Mouse (Mus musculus) midbrain, embryonic 13.5 days (tissue): Measurements from ENCODE around the gene Cacna1f. TPM values are rescaled to one million over a fixed set of nuclear protein-coding genes. Genes with fewer than 3 reads are reported as not detected.

Experiments
- ATAC-seq: fragments of 200-750 bp; cut with Nextera tagmentation; 2 replicates; pipeline ENCODE4 v1.8.0; 2017; ENCODE audit warnings: mild to moderate bottlenecking, moderate TSS enrichment, moderate library complexity
- H3K27ac ChIP-seq: fragments of 300-500 bp; sonication (generic); 2 replicates; pipeline ENCODE4 v1.5.1; 2015; ENCODE audit warnings: inconsistent platforms, mild to moderate bottlenecking, moderate library complexity
- H3K27me3 ChIP-seq: fragments of 300-500 bp; sonication (generic); 2 replicates; pipeline ENCODE4 v1.6.1; 2015; ENCODE audit warnings: mild to moderate bottlenecking, inconsistent platforms
- H3K36me3 ChIP-seq: fragments of 300-500 bp; sonication (generic); 2 replicates; pipeline ENCODE4 v1.6.1; 2015; ENCODE audit warnings: mild to moderate bottlenecking, inconsistent platforms
- H3K4me1 ChIP-seq: fragments of 300-500 bp; sonication (generic); replicated peaks from 2 replicates; pipeline ENCODE4 v1.6.1; 2015; ENCODE audit warnings: inconsistent platforms
- H3K4me2 ChIP-seq: fragments of 300-500 bp; sonication (generic); replicated peaks from 2 replicates; pipeline ENCODE4 v1.6.1; 2015; ENCODE audit warnings: moderate library complexity, mild to moderate bottlenecking, inconsistent platforms
- H3K4me3 ChIP-seq: fragments of 300-500 bp; sonication (generic); replicated peaks from 2 replicates; pipeline ENCODE4 v1.5.1; 2015; ENCODE audit warnings: mild to moderate bottlenecking, inconsistent platforms
- H3K9ac ChIP-seq: fragments of 300-500 bp; sonication (generic); replicated peaks from 2 replicates; pipeline ENCODE4 v1.6.1; 2015; ENCODE audit warnings: mild to moderate bottlenecking, inconsistent platforms
- H3K9me3 ChIP-seq: fragments of 300-500 bp; sonication (generic); 2 replicates; pipeline ENCODE4 v1.6.1; 2016; ENCODE audit warnings: mild to moderate bottlenecking, inconsistent platforms
- WGBS: fragments of 180-500 bp; shearing (Covaris S2); methylation state at CpG from one replicate; pipeline ENCODE4 v1.1.7; 2015; 5-methylcytosine and 5-hydroxymethylcytosine counted together
- polyA plus RNA-seq: library from polyadenylated mRNA; unstranded; fragments of >200 nt; fragmentation: Nextera tagmentation; extraction: Ambion mirVana; gene quantifications from 2 replicates; pipeline ENCODE4 v1.2.1, GENCODE M21; 2015

The Cacna1f gene
- polyA plus RNA-seq, 1 experiment from 2014 or later: 0.17 TPM

DNA sequence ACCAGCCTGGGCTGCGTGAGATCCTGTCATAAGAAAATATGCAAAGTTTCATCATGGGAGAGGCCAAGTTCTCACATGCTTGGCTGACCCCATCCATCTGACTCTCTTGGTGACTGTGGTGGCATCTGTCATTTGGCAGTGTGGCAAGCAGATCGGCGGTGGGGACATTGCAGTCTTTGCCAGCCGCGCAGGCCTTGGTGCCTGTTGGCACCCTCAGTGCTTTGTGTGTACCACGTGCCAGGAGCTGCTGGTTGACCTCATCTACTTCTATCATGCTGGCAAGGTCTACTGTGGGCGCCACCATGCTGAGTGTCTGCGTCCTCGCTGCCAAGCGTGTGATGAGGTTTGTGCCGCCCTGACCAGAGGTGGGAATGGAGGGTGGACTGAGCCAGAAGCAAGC, 57.9 kb downstream of the Cacna1f start:
- no peak for ATAC-seq
- no peak overlapping the region for H3K4me3 ChIP-seq
- H3K9me3 ChIP-seq: no peaks in the 10 kb centered on the region
- WGBS: 87% methylated on average over 11 of the region's 11 CpGs
- no peaks in the 10 kb centered on the region for H3K36me3 ChIP-seq
- no peak overlapping the region for H3K27ac ChIP-seq
- no peaks in the 10 kb centered on the region for H3K27me3 ChIP-seq
- no peak overlapping the region for H3K4me2 ChIP-seq
- H3K4me1 ChIP-seq: no peaks in the 10 kb centered on the region
- no peak overlapping the region for H3K9ac ChIP-seq

DNA sequence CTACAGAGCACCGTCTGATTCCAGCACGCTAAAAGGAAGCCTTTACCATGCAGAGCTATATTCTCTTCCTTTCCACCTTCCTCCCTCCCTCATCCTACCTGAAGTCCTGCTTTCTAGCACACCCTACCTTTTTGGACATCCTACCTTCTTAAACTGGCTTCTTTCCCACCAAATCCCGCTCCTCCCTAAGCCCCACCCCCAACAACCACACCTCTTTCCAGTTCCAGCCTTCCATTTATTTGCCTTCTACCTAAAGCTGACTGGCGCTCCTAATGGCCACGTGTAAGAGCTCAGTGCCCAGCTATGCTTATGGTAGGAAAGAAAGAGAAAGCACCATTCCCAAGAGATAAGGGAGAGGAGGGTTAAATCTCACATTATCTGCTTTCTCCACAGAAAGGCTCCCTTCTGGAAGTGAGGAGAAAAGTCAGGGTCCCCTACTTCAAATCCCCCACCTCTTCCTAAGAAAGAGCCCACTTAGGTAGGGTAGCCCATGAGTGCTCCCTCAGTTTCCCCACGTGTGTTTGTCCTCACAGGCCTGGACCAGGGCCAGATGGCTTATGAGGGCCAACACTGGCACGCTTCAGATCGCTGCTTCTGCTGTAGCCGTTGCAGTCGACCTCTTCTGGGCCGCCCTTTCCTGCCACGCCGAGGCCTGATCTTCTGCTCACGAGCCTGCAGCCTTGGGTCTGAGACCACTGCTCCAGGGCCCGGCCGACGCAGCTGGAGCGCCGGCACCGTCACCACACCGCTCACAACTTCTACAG, 59.0 kb downstream of the Cacna1f start:
- no peaks in the 10 kb centered on the region for H3K9me3 ChIP-seq
- H3K9ac ChIP-seq: no peak overlapping the region
- H3K4me3 ChIP-seq: no peak overlapping the region
- H3K4me1 ChIP-seq: 0 out of 2 replicates have a peak, but pooled peaks cover 4% of the 10 kb centered on the region
- H3K27ac ChIP-seq: no peak overlapping the region
- no peaks in the 10 kb centered on the region for H3K27me3 ChIP-seq
- H3K36me3 ChIP-seq: no peaks in the 10 kb centered on the region
- no peak overlapping the region for H3K4me2 ChIP-seq
- ATAC-seq: no peak
- WGBS: 78% methylated on average over 21 of the region's 21 CpGs

DNA sequence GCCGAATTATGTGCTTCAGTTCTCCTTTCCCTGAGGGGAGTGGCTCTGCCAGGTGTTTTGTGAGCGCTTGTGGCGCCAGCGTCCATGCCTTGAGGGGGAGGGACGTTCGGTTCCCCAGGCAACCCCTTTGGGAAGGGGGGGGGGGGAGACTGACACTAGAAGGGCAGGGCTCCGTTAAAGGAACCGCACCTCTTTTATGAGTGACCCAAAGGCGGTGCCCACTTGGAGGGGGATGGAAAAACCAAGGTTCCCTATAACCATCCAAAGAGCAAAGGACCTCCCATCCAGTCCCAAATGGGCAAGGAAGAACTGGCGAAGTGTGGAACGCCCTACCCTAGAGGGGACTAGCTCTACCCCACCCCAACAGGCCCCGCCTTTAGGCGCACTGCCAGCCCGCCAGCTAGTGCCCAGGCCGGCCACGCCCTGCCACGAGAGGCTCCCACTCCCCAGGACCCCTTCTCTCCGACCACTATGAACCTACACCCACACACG, 63.6 kb downstream of the Cacna1f start:
- H3K4me2 ChIP-seq: peak overlapping the region; percentile 52
- ATAC-seq: peak; percentile 70
- H3K27me3 ChIP-seq: 0 out of 2 replicates have a peak, but pooled peaks cover 2% of the 10 kb centered on the region
- peak overlapping the region; percentile 46; the same call in 1 of the 2 replicates for H3K9ac ChIP-seq
- 0 out of 2 replicates have a peak, but pooled peaks cover 4% of the 10 kb centered on the region for H3K4me1 ChIP-seq
- H3K27ac ChIP-seq: no peak overlapping the region
- H3K4me3 ChIP-seq: peak overlapping the region; percentile 36
- WGBS: 31% methylated on average over 18 of the region's 19 CpGs
- H3K36me3 ChIP-seq: no peaks in the 10 kb centered on the region
- no peaks in the 10 kb centered on the region for H3K9me3 ChIP-seq

DNA sequence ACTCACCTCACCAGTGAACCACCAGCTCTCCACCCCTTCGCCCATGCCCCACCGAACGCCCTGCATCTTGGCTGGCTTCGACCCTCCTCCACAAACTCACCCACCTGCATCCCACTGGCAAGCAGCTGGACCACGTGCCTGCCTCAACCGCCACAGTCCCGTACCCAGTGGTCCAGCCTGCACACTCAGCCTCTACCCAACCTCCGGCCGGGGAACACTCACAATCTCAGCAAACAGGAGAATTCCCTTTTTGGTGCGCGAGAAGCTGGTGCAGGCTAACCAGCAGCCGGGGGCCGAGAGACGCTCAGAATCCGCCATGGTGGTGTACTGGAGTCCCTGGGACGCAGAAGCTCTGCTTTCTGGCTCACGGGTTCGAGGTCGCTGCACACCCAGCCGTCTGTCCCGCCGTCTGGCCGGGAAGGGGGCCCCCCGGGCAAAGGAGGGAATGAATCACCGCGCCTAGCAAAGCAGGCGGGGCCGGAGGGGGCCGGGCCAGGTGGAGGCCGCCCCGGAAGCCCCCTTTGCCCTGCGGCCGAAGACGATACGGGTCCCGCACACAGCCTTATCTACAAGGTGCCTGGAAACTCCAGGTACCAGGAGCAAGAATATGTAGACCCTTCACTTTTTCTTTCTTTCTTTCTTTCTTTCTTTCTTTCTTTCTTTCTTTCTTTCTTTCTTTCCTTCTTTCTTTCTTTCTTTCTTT, 64.2 kb downstream of the Cacna1f start, which contains the start of gene Plp2:
TSS of gene Plp2 (minus strand) at position 470 of the 703 bp plus-strand sequence.
- H3K4me1 ChIP-seq: 0 out of 2 replicates have a peak, but pooled peaks cover 4% of the 10 kb centered on the region
- H3K9ac ChIP-seq: peak within 1 kb of the TSS; percentile 46
- H3K4me3 ChIP-seq: peak within 1 kb of the TSS; percentile 36
- 24% methylated on average over 33 of the region's 36 CpGs for WGBS
- H3K36me3 ChIP-seq: no peaks in the 10 kb centered on the region
- H3K27me3 ChIP-seq: 0 out of 2 replicates have a peak, but pooled peaks cover 2% of the 10 kb centered on the region
- H3K27ac ChIP-seq: no peak within 1 kb of the TSS
- peak within 1 kb of the TSS; percentile 52 for H3K4me2 ChIP-seq
- no peaks in the 10 kb centered on the region for H3K9me3 ChIP-seq
- ATAC-seq: peak; percentile 64

DNA sequence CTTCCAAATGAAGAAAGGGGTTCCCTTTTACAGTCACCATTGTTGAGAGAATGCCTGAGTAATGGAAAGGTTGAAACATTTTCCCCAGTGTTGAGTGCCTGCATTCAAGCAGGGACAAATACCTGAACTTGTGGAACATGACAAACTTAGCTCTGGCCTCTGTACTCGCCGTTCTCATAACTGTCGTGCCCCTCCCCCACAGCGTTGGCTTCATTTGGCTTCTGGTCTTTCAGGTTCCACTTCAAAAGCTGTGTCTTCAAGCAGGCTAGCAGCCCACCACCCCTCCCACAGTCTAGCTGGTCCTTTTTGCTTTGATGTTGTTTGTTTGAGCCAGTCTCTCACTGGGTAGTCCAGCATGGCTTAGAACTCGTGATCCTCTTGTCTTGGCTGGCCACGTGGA, 65.9 kb downstream of the Cacna1f start:
- 0 out of 2 replicates have a peak, but pooled peaks cover 2% of the 10 kb centered on the region for H3K27me3 ChIP-seq
- H3K4me2 ChIP-seq: no peak overlapping the region
- no peak for ATAC-seq
- no peak overlapping the region for H3K9ac ChIP-seq
- 52% methylated on average over 6 of the region's 6 CpGs for WGBS
- 0 out of 2 replicates have a peak, but pooled peaks cover 4% of the 10 kb centered on the region for H3K4me1 ChIP-seq
- H3K9me3 ChIP-seq: no peaks in the 10 kb centered on the region
- no peak overlapping the region for H3K27ac ChIP-seq
- H3K4me3 ChIP-seq: no peak overlapping the region
- H3K36me3 ChIP-seq: no peaks in the 10 kb centered on the region

DNA sequence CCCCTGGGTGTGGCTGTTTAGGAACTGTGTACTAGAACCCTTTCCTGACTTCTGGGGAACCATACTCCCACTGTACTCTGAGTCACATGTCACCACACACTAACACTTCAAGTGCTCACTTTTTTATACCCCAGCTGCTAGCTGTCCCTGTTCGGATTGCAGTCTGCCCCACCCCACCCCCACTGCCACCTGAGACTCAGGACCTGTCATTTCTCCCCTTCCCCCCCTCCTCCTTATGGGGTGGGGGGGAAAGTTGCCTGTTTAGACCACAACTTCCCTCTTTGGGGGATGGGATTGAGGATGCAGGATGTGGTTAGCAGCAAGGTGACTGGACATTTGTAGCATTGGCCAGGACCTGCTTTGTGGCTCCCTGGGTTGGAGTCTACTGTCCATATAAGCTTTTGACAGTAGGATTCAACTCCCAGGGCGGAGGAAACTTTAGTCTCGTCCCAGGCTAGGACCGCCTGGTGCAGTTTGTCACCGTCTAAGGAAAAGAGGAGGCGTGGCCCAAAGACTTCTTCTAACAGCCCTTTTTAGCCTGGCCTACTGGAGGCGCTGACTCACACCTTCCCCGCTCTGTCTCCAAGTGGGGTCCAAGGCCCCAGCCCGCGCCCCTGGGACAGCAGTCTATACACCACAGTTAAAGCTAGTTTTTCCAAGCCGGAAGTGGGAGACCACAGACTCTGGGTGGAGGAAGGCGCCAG, 66.8 kb downstream of the Cacna1f start:
- H3K27me3 ChIP-seq: 0 out of 2 replicates have a peak, but pooled peaks cover 2% of the 10 kb centered on the region
- WGBS: 36% methylated on average over 12 of the region's 12 CpGs

DNA sequence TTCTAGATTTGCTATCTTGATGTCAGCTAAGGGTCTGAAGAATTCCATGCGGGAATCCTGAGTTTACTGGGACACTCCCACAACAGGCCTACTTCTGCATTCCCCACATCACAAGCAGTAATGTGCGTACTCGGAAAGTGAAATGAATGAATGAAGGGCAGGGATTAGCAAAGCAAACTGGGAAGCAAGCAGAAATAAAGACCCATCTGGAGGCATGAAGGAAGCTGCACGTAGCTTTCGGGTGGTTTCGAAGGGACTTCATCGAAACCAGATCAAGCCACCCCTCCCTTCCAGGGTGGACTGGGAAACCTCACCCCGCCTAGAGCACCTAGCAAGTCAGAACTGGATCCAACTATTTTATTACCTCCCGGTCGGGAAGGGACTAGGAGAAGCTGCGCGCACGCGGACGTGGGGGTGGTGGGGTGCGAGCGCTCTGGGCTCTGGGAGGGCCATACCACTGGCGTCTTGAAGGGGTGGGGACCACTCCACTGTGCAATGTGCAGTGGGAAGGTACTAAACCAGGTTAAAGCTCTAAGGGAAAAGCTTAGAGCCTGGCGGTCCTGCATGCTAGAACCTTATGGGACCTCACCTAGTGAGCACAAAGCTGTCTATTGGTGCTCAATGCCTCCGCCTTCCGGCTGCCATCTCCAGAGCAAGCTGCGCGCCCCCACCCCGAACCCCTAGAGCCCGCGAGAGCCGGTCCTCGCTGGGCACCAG, 67.6 kb downstream of the Cacna1f start:
- H3K4me1 ChIP-seq: 0 out of 2 replicates have a peak, but pooled peaks cover 4% of the 10 kb centered on the region
- H3K4me2 ChIP-seq: peak overlapping the region; percentile 43
- 39% methylated on average over 28 of the region's 28 CpGs for WGBS
- peak overlapping the region; percentile 19 for H3K4me3 ChIP-seq
- H3K27ac ChIP-seq: no peak overlapping the region
- no peaks in the 10 kb centered on the region for H3K9me3 ChIP-seq
- H3K36me3 ChIP-seq: no peaks in the 10 kb centered on the region
- ATAC-seq: peak; percentile 9; the same call in 1 of the 2 replicates
- H3K9ac ChIP-seq: no peak overlapping the region
- H3K27me3 ChIP-seq: 0 out of 2 replicates have a peak, but pooled peaks cover 2% of the 10 kb centered on the region

More for the DNA sequence above, 66.8 kb downstream of the Cacna1f start:
- no peak overlapping the region for H3K4me2 ChIP-seq
- H3K27ac ChIP-seq: no peak overlapping the region
- H3K4me1 ChIP-seq: 0 out of 2 replicates have a peak, but pooled peaks cover 4% of the 10 kb centered on the region
- H3K4me3 ChIP-seq: no peak overlapping the region
- ATAC-seq: no peak
- H3K9me3 ChIP-seq: no peaks in the 10 kb centered on the region
- no peaks in the 10 kb centered on the region for H3K36me3 ChIP-seq
- H3K9ac ChIP-seq: no peak overlapping the region

DNA sequence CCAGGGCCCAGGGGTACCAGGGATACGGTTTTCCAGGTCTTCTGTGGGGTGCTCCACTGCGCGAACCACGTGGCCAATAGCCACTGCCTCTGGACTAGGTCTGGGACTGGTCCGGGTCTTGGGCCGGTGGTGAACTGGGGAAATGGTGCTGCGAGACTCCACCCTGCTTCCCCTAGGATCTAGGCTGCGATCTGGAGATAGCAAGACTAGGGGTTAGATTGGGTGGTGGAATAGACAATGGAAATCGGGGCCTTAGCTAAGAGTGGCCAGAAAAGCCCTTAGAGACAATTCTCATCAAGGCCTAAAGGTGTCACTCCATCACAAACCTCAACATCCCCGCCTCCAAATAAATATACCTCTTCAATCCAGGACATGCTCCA, 68.1 kb downstream of the Cacna1f start:
- 43% methylated on average over 10 of the region's 10 CpGs for WGBS

DNA sequence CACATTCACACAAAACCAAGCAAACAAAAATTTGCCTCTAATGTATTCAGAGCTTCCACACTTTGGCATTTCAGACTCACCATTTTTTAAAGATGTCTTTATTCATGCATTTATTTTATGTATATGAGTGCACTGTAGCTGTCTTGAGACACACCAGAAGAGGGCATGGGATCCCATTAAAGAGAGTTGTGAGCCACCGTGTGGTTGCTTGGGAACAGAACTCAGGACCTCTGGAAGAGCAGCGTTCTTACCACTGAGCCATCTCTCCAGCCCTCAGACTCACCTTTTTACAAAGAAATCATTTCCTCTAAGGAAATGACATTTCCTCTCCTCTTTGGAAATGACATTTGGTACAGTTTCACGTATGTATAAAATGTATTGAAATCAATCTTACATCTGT, 72.1 kb downstream of the Cacna1f start:
- H3K4me3 ChIP-seq: no peak overlapping the region
- 46% methylated on average over 3 of the region's 3 CpGs for WGBS
- H3K9ac ChIP-seq: no peak overlapping the region
- H3K4me2 ChIP-seq: no peak overlapping the region
- no peaks in the 10 kb centered on the region for H3K4me1 ChIP-seq
- H3K27ac ChIP-seq: no peak overlapping the region
- no peaks in the 10 kb centered on the region for H3K9me3 ChIP-seq
- H3K36me3 ChIP-seq: no peaks in the 10 kb centered on the region
- H3K27me3 ChIP-seq: no peaks in the 10 kb centered on the region
- ATAC-seq: no peak

More for the DNA sequence above, 68.1 kb downstream of the Cacna1f start:
- Histone ChIP-seq H3K36me3 (no peaks in the 10 kb centered on the region), H3K27me3 (0 out of 2 replicates have a peak, but pooled peaks cover 2% of the 10 kb centered on the region), H3K27ac (no peak overlapping the region), H3K9ac (no peak overlapping the region), H3K4me1 (0 out of 2 replicates have a peak, but pooled peaks cover 4% of the 10 kb centered on the region), H3K4me3 (peak overlapping the region; percentile 19), H3K9me3 (no peaks in the 10 kb centered on the region), H3K4me2 (peak overlapping the region; percentile 43)
- peak; percentile 18; the same call in 1 of the 2 replicates for ATAC-seq

DNA sequence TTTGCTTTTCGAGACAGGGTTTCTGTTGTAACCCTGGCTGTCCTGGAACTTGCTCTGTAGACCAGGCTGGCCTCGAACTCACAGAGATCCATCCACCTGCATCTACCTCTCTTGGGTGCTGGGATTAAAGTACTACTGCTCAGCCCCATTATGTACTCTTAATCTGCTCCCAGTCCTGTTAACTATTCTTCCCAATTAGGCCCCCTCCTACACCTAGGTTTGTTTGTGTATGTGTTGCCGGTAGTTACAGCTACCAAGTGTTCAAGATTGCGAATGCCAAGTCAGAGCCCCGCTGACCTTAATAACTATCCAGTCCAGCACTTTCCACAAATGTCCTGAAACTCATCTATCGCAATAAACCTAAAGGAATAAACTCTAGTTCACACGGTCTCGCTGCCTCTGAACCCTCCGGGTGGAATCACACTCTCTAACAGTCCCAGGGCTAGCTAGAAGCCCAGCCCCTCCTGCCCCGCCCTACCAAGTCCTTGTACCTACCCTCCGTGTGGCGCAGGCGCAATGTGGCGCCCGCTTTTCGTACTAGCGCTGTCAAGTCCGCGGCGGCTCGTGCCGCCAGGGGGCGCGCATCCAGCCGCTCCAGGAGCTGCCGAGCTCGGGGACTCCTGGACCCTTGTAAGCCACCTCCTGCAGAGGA, 72.6 kb downstream of the Cacna1f start:
- ATAC-seq: peak; percentile 95
- Histone ChIP-seq H3K9ac (no peak overlapping the region; the same call in 1 of the 2 replicates), H3K27me3 (no peaks in the 10 kb centered on the region), H3K4me1 (no peaks in the 10 kb centered on the region), H3K9me3 (no peaks in the 10 kb centered on the region), H3K27ac (no peak overlapping the region), H3K4me3 (peak overlapping the region; percentile 28), H3K36me3 (no peaks in the 10 kb centered on the region), H3K4me2 (peak overlapping the region; percentile 49)
- WGBS: 18% methylated on average over 27 of the region's 27 CpGs
